Mouse (Mus musculus): Measurements from ENCODE around the gene Olfr1321. TPM values are rescaled to one million over a fixed set of nuclear protein-coding genes. Genes with fewer than 3 reads are reported as not detected.

Olfr1321 gene
- 0.35 TPM in 1 of 2 replicates, not detected in the other for total RNA-seq (2017)

GRCm38 (mm10) chrX:49734959-49735358 is at the start of gene Olfr1321:
Gene Olfr1321 (minus strand): TSS chrX:49735059.
- no peak for ATAC-seq (ENCODE audit: extremely low read depth, insufficient number of reproducible peaks, low FRiP score, poor library complexity, severe bottlenecking)

GRCm38 (mm10) chrX:49770828-49771227 is 36.0 kb upstream of the Olfr1321 start:
- no peak for ATAC-seq (ENCODE audit: extremely low read depth, insufficient number of reproducible peaks, low FRiP score, poor library complexity, severe bottlenecking)

GRCm38 (mm10) chrX:49745192-49745591 is 10.3 kb upstream of the Olfr1321 start:
- no peak for ATAC-seq (ENCODE audit: extremely low read depth, insufficient number of reproducible peaks, low FRiP score, poor library complexity, severe bottlenecking)

Other genes with a start within 250 kb of the Olfr1321 start
- not detected in 2 replicates for gene Olfr1320, start 62.7 kb downstream of the Olfr1321 start, total RNA-seq (2017)
- not detected in 2 replicates for gene Igsf1, start 62.7 kb upstream of the Olfr1321 start, total RNA-seq (2017)
- gene Olfr1322, start 156.4 kb upstream of the Olfr1321 start, total RNA-seq (2017), result not detected in 2 replicates

Data from neutrophil, adult 5-6 weeks (primary cell).